8 mouse cellular contexts compared by ENCODE assay signal in genomic region chr8:100942680-100943427, GRCm38 (mm10).
DNase-seq lines count a peak whose midpoint lies in the region; ATAC-seq lines count a peak whose summit lies in the region.

No protein-coding gene starts in this region.

- peak; percentile 8 for DNase-seq in kidney, postnatal 10 days
- no peak for DNase-seq in kidney, postnatal 14 days
- DNase-seq in embryo, embryonic 10.5 days (ENCODE audit: low spot score): peak; percentile 45
- DNase-seq in layer of hippocampus, postnatal 14 days (ENCODE audit: low spot score in 2 of 2): peak; percentile 61 to 70
- peak; percentile 22 for DNase-seq in right cerebral cortex, adult 18-20 months
- no peak for DNase-seq in heart, adult 18-20 months
- DNase-seq in testis, postnatal 10 days (ENCODE audit: low spot score): no peak

- no peak for ATAC-seq in megakaryocyte progenitor cell, adult 5-6 weeks (replicated peaks; ENCODE audit: poor library complexity)

Comparison
In these comparisons a context has a peak if more than half of its experiments do, and no peak if none do; other contexts are left out.
1. DNase-seq: peak in kidney, postnatal 10 days (single experiment), embryo, embryonic 10.5 days (single experiment), layer of hippocampus, postnatal 14 days (2 of 2) and right cerebral cortex, adult 18-20 months (single experiment); none in kidney, postnatal 14 days (single experiment), heart, adult 18-20 months (0 of 2) and testis, postnatal 10 days (single experiment).